Mouse (Mus musculus) gastrocnemius, adult 8-10 months (tissue): Measurements from ENCODE around the gene Mxra8. TPM values are rescaled to one million over a fixed set of nuclear protein-coding genes. Genes with fewer than 3 reads are reported as not detected.

Source experiments
- DNase-seq, 2 experiments: peaks; one replicate each; pipeline ENCODE4 v3.0.0; 2022; ENCODE audit warnings: low spot score in 2 of 2
- microRNA-seq: library from miRNA; unstranded; fragments of <30 nt; microRNA quantifications from one replicate; pipeline ENCODE4 v1.2.0, GENCODE M21; 2022
- total RNA-seq, 4 experiments: library from RNA; stranded (reverse); gene quantifications; 2 replicates each; pipeline ENCODE4 v1.2.4; 2022

The Mxra8 gene
- total RNA-seq, 4 experiments from 2014 or later: 16.5 to 34.5 (median 24.9) TPM

GRCm38 (mm10) chr4:155861787-155862186, 22.3 kb downstream of the Mxra8 start:
- DNase-seq: no peak

- DNase-seq: no peak
These were observed 23.5 kb downstream of the Mxra8 start, which contains the start of gene Tas1r3 for GRCm38 (mm10) chr4:155863001-155863400. Gene Tas1r3 (minus strand): TSS chr4:155863362.

- DNase-seq: no peak
These were observed 29.3 kb downstream of the Mxra8 start for GRCm38 (mm10) chr4:155868614-155869298.

DNA sequence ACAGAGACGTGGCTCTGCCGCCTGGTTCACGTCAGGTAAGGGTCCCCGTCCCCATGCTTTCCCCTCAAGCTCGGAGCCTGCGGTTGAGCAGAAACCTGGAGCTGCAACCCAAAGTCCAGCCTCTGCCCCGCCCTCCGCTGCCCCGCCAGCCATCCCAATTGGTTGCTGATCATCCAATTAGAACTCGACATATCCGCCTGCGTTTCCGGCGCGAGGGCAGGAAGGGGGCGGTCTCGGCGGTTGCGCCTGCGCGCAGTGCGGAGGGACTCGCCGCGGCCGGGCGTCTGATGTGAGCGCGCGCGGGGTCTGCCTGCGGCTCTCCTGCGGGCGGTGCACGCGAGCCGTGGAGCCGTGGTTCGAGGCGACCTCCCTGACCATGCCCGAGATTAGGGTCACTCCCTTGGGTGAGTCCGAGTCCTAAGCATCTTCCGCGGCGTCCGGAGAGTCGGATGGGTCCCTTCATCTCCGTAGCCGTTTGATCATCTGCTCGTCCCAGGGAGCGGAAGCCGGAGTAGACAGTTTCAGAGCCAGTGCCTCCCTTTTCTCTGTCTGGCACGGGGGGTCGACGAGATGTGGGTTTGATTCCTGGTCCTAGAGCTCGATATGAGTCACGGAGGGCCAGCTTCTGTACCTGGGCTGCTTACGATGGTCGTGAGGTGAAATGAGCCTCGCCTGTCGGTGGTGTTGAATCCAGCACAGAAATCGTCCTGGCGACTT, 30.0 kb downstream of the Mxra8 start, which contains the start of the genes Cptp and Ints11:
Cptp (minus strand) TSS at position 124 of the 717 bp plus-strand sequence.
Ints11 (plus strand) TSS at position 230 of the 717 bp plus-strand sequence.
- DNase-seq: peak; percentile 90 to 95

DNA sequence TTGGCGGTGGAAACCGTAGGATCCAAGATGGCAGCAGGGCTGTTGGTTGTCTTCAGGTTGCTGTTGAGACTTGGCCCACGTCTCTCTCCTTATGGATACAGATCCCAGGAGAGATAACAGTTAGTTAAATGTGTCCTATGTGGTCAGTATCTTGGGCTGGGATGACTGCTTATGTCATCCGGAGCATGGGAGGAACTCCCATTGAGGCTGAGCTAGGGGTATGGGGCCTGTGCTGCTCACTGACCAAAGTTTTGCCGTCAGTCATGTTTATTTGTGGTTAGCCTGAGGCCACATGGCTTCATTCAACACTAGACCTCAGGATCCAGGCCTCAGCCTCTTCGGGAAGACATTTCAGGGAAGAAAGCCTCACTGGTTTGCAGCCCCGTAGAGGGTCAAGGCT, 31.9 kb downstream of the Mxra8 start:
- DNase-seq: no peak

GRCm38 (mm10) chr4:155883587-155883986, 44.1 kb downstream of the Mxra8 start:
- DNase-seq: no peak

GRCm38 (mm10) chr4:155886330-155886729, 46.9 kb downstream of the Mxra8 start:
- no peak for DNase-seq

DNA sequence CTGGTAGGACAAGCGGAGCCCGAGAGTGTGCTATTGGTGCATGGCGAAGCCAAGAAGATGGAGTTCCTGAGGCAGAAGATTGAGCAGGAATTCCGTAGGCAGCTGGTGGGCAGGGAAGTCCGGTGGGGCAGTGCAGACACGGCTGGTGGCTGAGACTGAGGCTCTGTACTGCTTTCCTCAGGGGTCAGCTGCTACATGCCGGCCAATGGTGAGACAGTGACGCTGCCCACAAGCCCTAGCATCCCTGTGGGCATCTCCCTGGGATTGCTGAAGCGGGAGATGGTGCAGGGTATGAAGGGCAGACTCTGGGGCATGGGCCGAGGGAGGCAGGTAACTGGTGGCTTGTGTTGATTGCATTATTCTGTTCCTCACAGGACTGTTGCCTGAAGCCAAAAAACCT, 48.2 kb downstream of the Mxra8 start:
- DNase-seq: no peak

DNA sequence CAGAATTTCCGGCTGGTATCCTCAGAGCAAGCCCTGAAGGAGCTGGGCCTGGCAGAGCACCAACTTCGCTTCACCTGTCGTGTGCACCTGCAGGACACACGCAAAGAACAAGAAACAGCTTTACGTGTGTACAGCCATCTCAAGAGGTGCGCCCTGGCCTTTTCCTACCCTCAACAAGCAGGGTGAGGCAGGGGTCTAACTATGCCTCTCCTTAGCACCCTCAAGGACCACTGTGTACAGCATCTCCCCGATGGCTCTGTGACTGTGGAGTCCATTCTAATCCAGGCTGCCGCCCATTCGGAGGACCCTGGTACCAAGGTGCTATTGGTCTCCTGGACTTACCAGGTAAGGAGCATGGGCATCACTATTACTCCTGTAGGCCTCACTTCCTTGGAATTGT, 48.7 kb downstream of the Mxra8 start:
- DNase-seq: no peak

DNA sequence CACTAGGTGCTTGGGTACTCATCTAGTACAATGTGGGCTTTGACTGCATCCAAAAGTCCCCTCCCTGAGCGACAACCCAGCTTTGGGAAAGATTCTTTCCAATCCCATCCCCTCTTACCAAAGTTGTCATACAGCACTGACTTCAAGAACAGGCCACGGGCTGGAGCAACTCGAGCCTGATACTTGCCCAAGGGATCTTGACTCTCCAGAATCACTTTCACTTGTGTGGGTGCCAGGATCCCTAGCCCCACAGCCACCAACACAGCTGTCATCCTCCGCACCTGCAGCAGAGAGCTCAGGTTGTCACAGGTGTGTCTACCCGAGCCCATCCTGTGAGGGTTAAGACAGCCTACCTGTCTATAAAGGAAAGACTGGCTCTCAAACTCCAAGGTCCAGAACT, 49.8 kb downstream of the Mxra8 start:
- DNase-seq: peak in 1 of 2 experiments; percentile 2

GRCm38 (mm10) chr4:155891011-155891471, 51.6 kb downstream of the Mxra8 start:
- DNase-seq: no peak

GRCm38 (mm10) chr4:155891551-155892001, 52.1 kb downstream of the Mxra8 start, which contains the start of the genes Pusl1 and Acap3:
Gene Pusl1 (minus strand): TSS chr4:155891781.
Gene Acap3 (plus strand): TSS chr4:155891822.
- DNase-seq: peak; percentile 94 to 96

GRCm38 (mm10) chr4:155892017-155892416, 52.5 kb downstream of the Mxra8 start:
- peak; percentile 60 to 70 for DNase-seq

DNA sequence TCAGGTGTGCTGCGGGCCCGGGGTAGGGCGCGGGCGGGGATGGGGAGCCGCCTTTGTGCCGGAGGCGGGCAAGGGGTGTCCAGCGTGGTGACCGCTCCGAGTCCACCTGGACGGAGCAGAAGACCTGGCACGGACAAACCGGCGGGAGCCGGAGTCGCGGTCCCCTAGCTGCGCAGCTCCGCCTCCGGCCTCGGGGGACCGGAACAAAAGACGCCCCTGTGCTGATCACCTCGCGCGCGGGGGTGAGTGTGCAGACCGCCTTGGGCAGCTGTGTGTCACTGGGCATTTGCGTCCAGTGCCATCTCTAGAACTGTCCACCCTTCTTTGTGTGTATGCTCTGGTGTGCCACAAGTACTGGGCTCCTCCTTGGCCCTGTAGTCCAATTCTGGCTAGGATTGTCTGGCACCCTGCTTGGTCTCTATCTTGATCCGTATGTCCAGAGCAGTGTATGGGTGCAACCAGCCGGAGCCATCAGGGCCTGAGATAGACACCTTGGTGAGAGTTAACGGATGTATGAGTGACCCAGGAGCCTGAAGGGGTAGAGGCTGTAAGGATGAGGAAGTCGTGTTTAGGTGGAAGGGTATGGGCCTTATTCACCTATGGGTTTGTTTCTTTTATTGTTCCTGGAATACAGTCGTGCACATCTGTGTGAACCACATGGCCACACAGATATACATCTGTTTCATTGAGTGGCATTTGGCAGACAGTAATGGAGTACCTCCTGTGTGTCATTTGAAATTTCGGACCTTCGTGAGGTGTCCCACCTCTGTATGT, 53.1 kb downstream of the Mxra8 start:
- peak; percentile 16 to 23 for DNase-seq

GRCm38 (mm10) chr4:155893212-155893690, 53.8 kb downstream of the Mxra8 start:
- peak in 1 of 2 experiments; percentile 1 for DNase-seq

Small RNAs within 50 kb of the gene (microRNA-seq; reads per million reads assigned to microRNA genes)
- not detected for gene Gm27743

Other genes with a start within 250 kb of the Mxra8 start
- gene Slc35e2, start 238.3 kb upstream of the Mxra8 start, total RNA-seq: 1 to 10 TPM; 2.8 to 3.8 (median 3.4) TPM
- 10 to 100 TPM; 22.7 to 30.1 (median 27.5) TPM for gene Cdk11b, start 214.8 kb upstream of the Mxra8 start, total RNA-seq
- gene Gm10563, start 194.3 kb upstream of the Mxra8 start, total RNA-seq: not detected
- 1 to 10 TPM in 2 of 4 experiments, under 1 TPM in 2; 0.70 to 1.6 (median 1.1) TPM for gene Mmp23, start 186.3 kb upstream of the Mxra8 start, total RNA-seq
- 10 to 100 TPM; 17.8 to 22.6 (median 18.8) TPM for gene Mib2, start 170.5 kb upstream of the Mxra8 start, total RNA-seq
- 1 to 10 TPM in 3 of 4 experiments, under 1 TPM in 1; 0.70 to 1.5 (median 1.1) TPM for gene Fndc10, start 145.3 kb upstream of the Mxra8 start, total RNA-seq
- 10 to 100 TPM; 37.8 to 42.0 (median 38.2) TPM for gene Ssu72, start 134.9 kb upstream of the Mxra8 start, total RNA-seq
- under 1 TPM; 0.19 to 0.62 (median 0.37) TPM for gene Tmem240, start 104.9 kb upstream of the Mxra8 start, total RNA-seq
- gene Atad3a, start 78.6 kb upstream of the Mxra8 start, total RNA-seq: 10 to 100 TPM; 23.8 to 25.1 (median 23.9) TPM
- gene Vwa1, start 65.0 kb upstream of the Mxra8 start, total RNA-seq: 1 to 10 TPM; 4.0 to 8.9 (median 6.2) TPM
- under 1 TPM; 0.21 to 0.72 (median 0.31) TPM for gene Tmem88b, start 53.8 kb upstream of the Mxra8 start, total RNA-seq
- not detected for gene Ankrd65, start 49.2 kb upstream of the Mxra8 start, total RNA-seq
- gene Mrpl20, start 36.8 kb upstream of the Mxra8 start, total RNA-seq: 10 to 100 TPM; 46.2 to 50.5 (median 47.7) TPM
- 10 to 100 TPM; 11.6 to 19.5 (median 15.0) TPM for gene Ccnl2, start 27.2 kb upstream of the Mxra8 start, total RNA-seq
- 10 to 100 TPM; 73.1 to 83.9 (median 79.0) TPM for gene Aurkaip1, start 8.4 kb upstream of the Mxra8 start, total RNA-seq
- gene Dvl1, start 7.7 kb downstream of the Mxra8 start, total RNA-seq: 100 to 1,000 TPM; 117 to 124 (median 120) TPM
- under 1 TPM in 2 of 4 experiments, not detected in 2; 0.11 to 0.12 TPM for gene Tas1r3, start 23.7 kb downstream of the Mxra8 start, total RNA-seq
- gene Cptp, start 29.8 kb downstream of the Mxra8 start, total RNA-seq: 10 to 100 TPM; 11.0 to 18.7 (median 16.1) TPM
- 10 to 100 TPM; 13.0 to 16.8 (median 14.1) TPM for gene Ints11, start 29.9 kb downstream of the Mxra8 start, total RNA-seq
- 10 to 100 TPM; 14.2 to 17.0 (median 14.9) TPM for gene Pusl1, start 52.1 kb downstream of the Mxra8 start, total RNA-seq
- gene Acap3, start 52.1 kb downstream of the Mxra8 start, total RNA-seq: 1 to 10 TPM; 5.6 to 8.3 (median 7.2) TPM
- gene Ube2j2, start 104.2 kb downstream of the Mxra8 start, total RNA-seq: 10 to 100 TPM; 53.4 to 69.1 (median 58.7) TPM
- gene C1qtnf12, start 122.6 kb downstream of the Mxra8 start, total RNA-seq: 10 to 100 TPM; 14.6 to 22.4 (median 20.8) TPM
- gene B3galt6, start 153.0 kb downstream of the Mxra8 start, total RNA-seq: 1 to 10 TPM in 3 of 4 experiments, under 1 TPM in 1; 0.94 to 1.8 (median 1.6) TPM
- 10 to 100 TPM; 68.8 to 85.8 (median 77.5) TPM for gene Sdf4, start 153.2 kb downstream of the Mxra8 start, total RNA-seq
- 1 to 10 TPM in 3 of 4 experiments, under 1 TPM in 1; 0.65 to 1.9 (median 1.4) TPM for gene Tnfrsf4, start 174.2 kb downstream of the Mxra8 start, total RNA-seq
- gene Tnfrsf18, start 186.5 kb downstream of the Mxra8 start, total RNA-seq: not detected
- not detected for gene Ttll10, start 219.7 kb downstream of the Mxra8 start, total RNA-seq